Mouse (Mus musculus) G1E (cell line): Measurements from ENCODE around the gene Auts2.

Source experiments
- CTCF ChIP-seq: IDR thresholded peaks from 2 replicates; pipeline ENCODE4 v1.5.1; 2012; ENCODE audit warnings: low read depth, low read length, inconsistent platforms, mixed read lengths
- GATA1 ChIP-seq: IDR thresholded peaks from 2 replicates; pipeline ENCODE4 v1.6.1; 2012; ENCODE audit warnings: borderline replicate concordance, low read length, inconsistent platforms, mixed read lengths
- POLR2AphosphoS5 ChIP-seq: IDR thresholded peaks from 2 replicates; pipeline ENCODE4 v1.6.1; 2012; ENCODE audit warnings: low read depth, low read length, inconsistent platforms; ENCODE audit not compliant: insufficient replicate concordance
- TAL1 ChIP-seq: conservative IDR thresholded peaks from 2 replicates; pipeline ENCODE4 v1.6.1; 2012; ENCODE audit warnings: low read depth, low read length, inconsistent platforms, mixed read lengths

DNA sequence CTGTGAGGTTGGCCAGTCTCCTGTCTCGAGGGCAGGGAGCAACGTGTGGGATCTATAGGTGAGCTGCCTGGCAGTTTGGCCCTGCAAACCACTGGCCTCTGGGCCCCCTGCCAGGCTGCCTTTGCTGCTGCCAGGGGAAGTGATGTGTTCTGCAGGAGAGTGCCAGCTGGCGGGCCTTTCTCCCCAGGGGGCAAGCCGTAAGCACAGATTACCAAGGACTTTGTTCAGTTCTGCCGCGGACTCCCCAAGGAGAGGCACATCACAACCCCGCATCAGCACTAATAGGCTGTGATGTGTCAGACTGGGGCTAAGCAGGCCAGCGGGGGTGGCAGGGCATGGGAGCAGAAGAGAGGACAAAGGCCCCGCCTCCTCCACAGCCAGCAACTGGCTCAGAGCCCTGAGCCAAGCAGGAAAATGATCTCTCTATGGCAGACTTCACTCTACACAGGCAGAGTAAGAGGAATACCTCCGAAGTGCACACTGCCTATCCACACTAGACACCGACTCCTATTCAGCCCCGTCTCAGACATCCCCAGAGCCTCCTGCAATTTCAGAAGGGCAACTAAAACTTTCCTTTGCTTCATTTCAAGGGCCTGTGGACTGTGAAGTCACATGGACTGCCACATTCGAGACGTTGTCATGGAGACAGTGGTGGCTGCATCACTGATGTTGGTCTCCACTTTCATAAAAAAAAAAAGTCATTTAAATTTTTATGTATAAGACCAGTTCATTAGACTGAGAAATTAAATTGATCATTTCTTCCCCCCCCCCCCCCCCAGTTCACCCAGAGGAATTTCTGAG lies 942.6 kb downstream of the Auts2 start:
- no peak for TF ChIP-seq CTCF
- TF ChIP-seq TAL1, result no peak
- no peak for TF ChIP-seq POLR2AphosphoS5
- no peak for TF ChIP-seq GATA1
